Mouse (Mus musculus) myocyte (in vitro differentiated cells): Measurements from ENCODE around the gene Pxmp4.

Experiments
- CEBPB ChIP-seq: IDR thresholded peaks from 2 replicates; pipeline ENCODE4 v1.6.1; 2011; ENCODE audit warnings: mild to moderate bottlenecking, moderate library complexity; ENCODE audit not compliant: poor library complexity, insufficient read depth, severe bottlenecking
- E2F4 ChIP-seq: IDR thresholded peaks from one replicate; pipeline ENCODE4 v1.6.1; 2011; ENCODE audit warnings: mild to moderate bottlenecking, control low read depth, moderate library complexity; ENCODE audit not compliant: insufficient read depth
- MAX ChIP-seq: IDR thresholded peaks from one replicate; pipeline ENCODE4 v1.6.1; 2011; ENCODE audit warnings: low read depth, mild to moderate bottlenecking, control low read depth
- MYOD1 ChIP-seq, 3 experiments: IDR thresholded peaks; one replicate each; pipeline ENCODE4 v1.6.1; 2011; ENCODE audit warnings: control low read depth in 2 of 3, low read depth in 2 of 3, mild to moderate bottlenecking in 2 of 3, moderate library complexity in 1 of 3; ENCODE audit not compliant: insufficient read length in 2 of 3, control insufficient read depth in 1 of 3
- MYOG ChIP-seq, 3 experiments: IDR thresholded peaks; one replicate each; pipeline ENCODE4 v1.6.1; 2011; ENCODE audit warnings: control low read depth in 2 of 3, low read depth in 2 of 3, mild to moderate bottlenecking in 2 of 3; ENCODE audit not compliant: insufficient read length in 2 of 3, control insufficient read depth in 1 of 3, insufficient read depth in 1 of 3
- POLR2A ChIP-seq: IDR thresholded peaks from one replicate; pipeline ENCODE4 v1.6.1; 2011; ENCODE audit warnings: low read depth, mild to moderate bottlenecking, control low read depth, moderate library complexity; ENCODE audit not compliant: insufficient read length
- POLR2AphosphoS2 ChIP-seq: IDR thresholded peaks from one replicate; pipeline ENCODE4 v1.6.1; 2011; ENCODE audit warnings: low read depth, control low read depth; ENCODE audit not compliant: insufficient read length
- REST ChIP-seq: IDR thresholded peaks from one replicate; pipeline ENCODE4 v1.6.1; 2011; ENCODE audit warnings: mild to moderate bottlenecking, control low read depth, moderate library complexity; ENCODE audit not compliant: insufficient read depth, insufficient read length
- SRF ChIP-seq: IDR thresholded peaks from one replicate; pipeline ENCODE4 v1.6.1; 2011; ENCODE audit warnings: low read depth; ENCODE audit not compliant: control insufficient read depth, insufficient read length
- TCF12 ChIP-seq: IDR thresholded peaks from one replicate; pipeline ENCODE4 v1.6.1; 2011; ENCODE audit warnings: mild to moderate bottlenecking, control low read depth; ENCODE audit not compliant: poor library complexity, insufficient read depth, severe bottlenecking
- TCF3 ChIP-seq: IDR thresholded peaks from one replicate; pipeline ENCODE4 v1.6.1; 2011; ENCODE audit warnings: low read depth, control low read depth; ENCODE audit not compliant: insufficient read length
- USF1 ChIP-seq: IDR thresholded peaks from one replicate; pipeline ENCODE4 v1.6.1; 2011; ENCODE audit warnings: low read depth, mild to moderate bottlenecking, control low read depth, moderate library complexity

GRCm38 (mm10) chr2:154566641-154567040 lies 36.9 kb downstream of the Pxmp4 start:
- TF ChIP-seq TCF12 (no peak), USF1 (no peak), POLR2A (no peak), MYOG (IDR thresholded peaks at IDR 0.05; ENCODE audit: control insufficient read depth in 1 of 3, insufficient read depth in 1 of 3, insufficient read length in 2 of 3, low read depth in 2 of 3) (no peak), E2F4 (no peak), POLR2AphosphoS2 (no peak), REST (no peak), TCF3 (no peak), MYOD1 (IDR thresholded peaks at IDR 0.05; ENCODE audit: control insufficient read depth in 1 of 3, insufficient read length in 2 of 3, low read depth in 2 of 3) (no peak), MAX (no peak), CEBPB (no peak), SRF (no peak)
